ENCODE assay signal across 23 mouse cellular contexts in the genomic region with DNA sequence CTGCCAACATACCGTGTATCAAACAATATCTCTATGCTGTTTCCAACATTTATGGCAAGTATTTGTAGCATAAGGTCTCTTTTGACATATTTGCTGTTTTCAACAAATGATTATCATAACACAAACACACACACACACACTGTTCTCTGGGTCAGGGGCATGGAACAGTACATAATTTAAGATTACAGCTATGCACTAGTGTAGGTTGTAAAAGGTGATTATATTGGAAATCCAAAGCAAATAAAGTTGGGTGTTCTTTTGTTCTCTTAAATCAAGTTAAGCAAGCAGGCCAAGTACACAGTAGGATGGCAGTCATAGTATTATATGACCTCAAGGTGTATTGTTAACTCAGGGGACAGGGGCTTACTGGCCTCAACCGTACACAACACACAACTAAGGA.
DNase-seq lines count a peak whose midpoint lies in the region; ATAC-seq and TF ChIP-seq lines count a peak whose summit lies in the region.
"Had no signal": no experiment of that assay in that cellular context is flagged by ENCODE, and none has a peak within 500 bp of the region (broad histone marks: within the 10 kb centered on the region; RNA-seq: fewer than 3 reads in every experiment).

No protein-coding gene starts in this region.

- TF ChIP-seq CTCF in midbrain, postnatal 0 days (IDR thresholded peaks at IDR 0.05) = no peak
- TF ChIP-seq CTCF in stomach, postnatal 0 days (IDR thresholded peaks at IDR 0.05; ENCODE audit: low read depth) = no peak

- H3K9me3 ChIP-seq in midbrain, embryonic 11.5 days (ENCODE audit: control insufficient read depth, low read length) = no peaks in the 10 kb centered on the region
- H3K9me3 ChIP-seq in midbrain, postnatal 0 days (ENCODE audit: low read length) = no peaks in the 10 kb centered on the region
- no peaks in the 10 kb centered on the region for H3K9me3 ChIP-seq in stomach, embryonic 15.5 days
- no peaks in the 10 kb centered on the region for H3K9me3 ChIP-seq in stomach, postnatal 0 days (ENCODE audit: control insufficient read depth, low read length)
- H3K9me3 ChIP-seq: embryonic facial prominence, embryonic 10.5 days; embryonic facial prominence, embryonic 12.5 days; forebrain, embryonic 12.5 days; G1E had no signal

- peaks cover 3% of the 10 kb centered on the region for H3K4me1 ChIP-seq in midbrain, embryonic 11.5 days (ENCODE audit: control insufficient read depth, insufficient read depth, low read length)
- no peaks in the 10 kb centered on the region for H3K4me1 ChIP-seq in midbrain, postnatal 0 days (ENCODE audit: insufficient read depth, low read length)
- H3K4me1 ChIP-seq in stomach, embryonic 15.5 days = no peaks in the 10 kb centered on the region
- no peaks in the 10 kb centered on the region for H3K4me1 ChIP-seq in stomach, postnatal 0 days (replicated peaks; ENCODE audit: control insufficient read depth, insufficient read depth)
- H3K4me1 ChIP-seq: embryonic facial prominence, embryonic 12.5 days had no signal

- no peak for ATAC-seq in midbrain, embryonic 11.5 days (ENCODE audit: low FRiP score)
- no peak for ATAC-seq in midbrain, postnatal 0 days (ENCODE audit: low FRiP score)
- no peak for ATAC-seq in stomach, embryonic 15.5 days (ENCODE audit: insufficient read depth, low FRiP score, low read depth)
- ATAC-seq in stomach, postnatal 0 days (ENCODE audit: low FRiP score, low TSS enrichment) = peak; percentile 55
- ATAC-seq: forebrain, embryonic 14.5 days; forebrain, embryonic 16.5 days had no signal

- H3K27ac ChIP-seq in midbrain, embryonic 11.5 days (ENCODE audit: low read depth, low read length) = no peak overlapping the region
- H3K27ac ChIP-seq in midbrain, postnatal 0 days (ENCODE audit: low read depth, low read length) = no peak overlapping the region
- peak overlapping the region; percentile 50 for H3K27ac ChIP-seq in macrophage
- H3K27ac ChIP-seq in stomach, embryonic 15.5 days = peak overlapping the region; percentile 18; the same call in 1 of the 2 replicates
- H3K27ac ChIP-seq in stomach, postnatal 0 days (replicated peaks) = peak overlapping the region; percentile 58
- H3K27ac ChIP-seq: embryonic facial prominence, embryonic 10.5 days; embryonic facial prominence, embryonic 12.5 days; forebrain, embryonic 12.5 days had no signal

- WGBS in midbrain, embryonic 11.5 days = 87% methylated on average over 2 of the region's 2 CpGs
- WGBS in midbrain, postnatal 0 days = 82% methylated on average over 2 of the region's 2 CpGs
- WGBS in macrophage (ENCODE audit: missing documents) = 100% methylated on average over 2 of the region's 2 CpGs
- WGBS in stomach, embryonic 15.5 days = 80% methylated on average over 2 of the region's 2 CpGs
- WGBS in stomach, postnatal 0 days = 55% methylated on average over 2 of the region's 2 CpGs

- peak; percentile 39 for DNase-seq in midbrain, embryonic 11.5 days (ENCODE audit: low spot score, missing footprints)
- DNase-seq in midbrain, postnatal 0 days (ENCODE audit: low spot score) = no peak
- no peak for DNase-seq in stomach, postnatal 0 days (ENCODE audit: low spot score)
- DNase-seq in spleen, adult 12 weeks (ENCODE audit: low spot score) = no peak
- DNase-seq in kidney, adult 8-10 months = no peak
- DNase-seq in layer of hippocampus, postnatal 10 days (ENCODE audit: low spot score in 2 of 2) = no peak
- DNase-seq: cerebellum, adult 11 months; cerebellum, adult 18-20 months; cerebellum, adult 8-10 months; cerebellum, adult 9-11 months; cerebellum, postnatal 14 days; cerebellum, postnatal 36 days had no signal

- H3K79me2 ChIP-seq in macrophage (ENCODE audit: inconsistent target) = no peaks in the 10 kb centered on the region

- no peak for TF ChIP-seq EP300 in stomach, postnatal 0 days (optimal IDR thresholded peaks at IDR 0.05)

- no peak overlapping the region for H3K4me3 ChIP-seq in midbrain, embryonic 11.5 days (ENCODE audit: low read depth, low read length)
- H3K4me3 ChIP-seq in midbrain, postnatal 0 days (ENCODE audit: low read depth, low read length) = no peak overlapping the region
- H3K4me3 ChIP-seq in macrophage (ENCODE audit: inconsistent target) = no peak overlapping the region
- no peak overlapping the region for H3K4me3 ChIP-seq in stomach, embryonic 15.5 days (replicated peaks)
- no peak overlapping the region for H3K4me3 ChIP-seq in stomach, postnatal 0 days (ENCODE audit: low read depth, low read length)
- H3K4me3 ChIP-seq: embryonic facial prominence, embryonic 10.5 days; embryonic facial prominence, embryonic 12.5 days; erythroblast, embryonic 14.5 days; forebrain, embryonic 10.5 days; forebrain, embryonic 12.5 days had no signal

- no peak overlapping the region for H3K9ac ChIP-seq in midbrain, embryonic 11.5 days (ENCODE audit: low read length)
- no peak overlapping the region for H3K9ac ChIP-seq in midbrain, postnatal 0 days (replicated peaks; ENCODE audit: low read length, poor library complexity, severe bottlenecking)
- H3K9ac ChIP-seq in stomach, embryonic 15.5 days = no peak overlapping the region
- H3K9ac ChIP-seq in stomach, postnatal 0 days (ENCODE audit: low read length) = no peak overlapping the region
- H3K9ac ChIP-seq: embryonic facial prominence, embryonic 12.5 days; forebrain, embryonic 12.5 days had no signal

- H3K27me3 ChIP-seq in midbrain, embryonic 11.5 days (ENCODE audit: control insufficient read depth, insufficient read depth, low read length) = no peaks in the 10 kb centered on the region
- no peaks in the 10 kb centered on the region for H3K27me3 ChIP-seq in midbrain, postnatal 0 days (ENCODE audit: insufficient read depth, low read length)
- no peaks in the 10 kb centered on the region for H3K27me3 ChIP-seq in stomach, embryonic 15.5 days (replicated peaks)
- H3K27me3 ChIP-seq in stomach, postnatal 0 days (ENCODE audit: control insufficient read depth, insufficient read depth, low read length) = no peaks in the 10 kb centered on the region
- H3K27me3 ChIP-seq: CH12.LX; embryonic facial prominence, embryonic 12.5 days; forebrain, embryonic 12.5 days had no signal

- no peak overlapping the region for H3K4me2 ChIP-seq in midbrain, embryonic 11.5 days
- H3K4me2 ChIP-seq in midbrain, postnatal 0 days (ENCODE audit: low read depth, low read length, poor library complexity, severe bottlenecking) = no peak overlapping the region
- H3K4me2 ChIP-seq in stomach, embryonic 15.5 days = no peak overlapping the region
- no peak overlapping the region for H3K4me2 ChIP-seq in stomach, postnatal 0 days (replicated peaks; ENCODE audit: low read depth)
- H3K4me2 ChIP-seq: embryonic facial prominence, embryonic 12.5 days; forebrain, embryonic 12.5 days had no signal

- H3K36me3 ChIP-seq in midbrain, embryonic 11.5 days (ENCODE audit: control insufficient read depth, insufficient read depth, low read length) = no peaks in the 10 kb centered on the region
- no peaks in the 10 kb centered on the region for H3K36me3 ChIP-seq in midbrain, postnatal 0 days (ENCODE audit: insufficient read depth, low read length)
- H3K36me3 ChIP-seq in macrophage (ENCODE audit: inconsistent target) = no peaks in the 10 kb centered on the region
- H3K36me3 ChIP-seq in stomach, embryonic 15.5 days = no peaks in the 10 kb centered on the region
- H3K36me3 ChIP-seq in stomach, postnatal 0 days (ENCODE audit: control insufficient read depth, insufficient read depth, low read length) = no peaks in the 10 kb centered on the region
- H3K36me3 ChIP-seq: embryonic facial prominence, embryonic 10.5 days; embryonic facial prominence, embryonic 12.5 days; forebrain, embryonic 10.5 days; forebrain, embryonic 12.5 days; G1E had no signal

Comparison
In these comparisons a context has a peak if more than half of its experiments do, and no peak if none do; other contexts are left out.
1. H3K27ac ChIP-seq: peak in macrophage (single experiment), stomach, embryonic 15.5 days (single experiment) and stomach, postnatal 0 days (single experiment); none in midbrain, embryonic 11.5 days (single experiment) and midbrain, postnatal 0 days (single experiment).